Mouse (Mus musculus) neural tube, embryonic 12.5 days (tissue): ENCODE results near the gene Xirp2. TPM values are rescaled to one million over a fixed set of nuclear protein-coding genes. Genes with fewer than 3 reads are reported as not detected.
A peak's percentile ranks its signal among the peaks of the same experiment; 100 is the strongest.

Experiments
- ATAC-seq: fragments of 200-750 bp; cut with Nextera tagmentation; 2 replicates; pipeline ENCODE4 v1.8.0; 2017; ENCODE audit warnings: low read depth, mild to moderate bottlenecking, moderate TSS enrichment, moderate library complexity; ENCODE audit not compliant: low FRiP score
- H3K27ac ChIP-seq: fragments of 300-500 bp; sonication (generic); 2 replicates; pipeline ENCODE4 v1.5.1; 2016
- H3K27me3 ChIP-seq: fragments of 300-500 bp; sonication (generic); replicated peaks from 2 replicates; pipeline ENCODE4 v1.6.1; 2016; ENCODE audit warnings: mild to moderate bottlenecking
- H3K36me3 ChIP-seq: fragments of 300-500 bp; sonication (generic); 2 replicates; pipeline ENCODE4 v1.6.1; 2016; ENCODE audit warnings: mild to moderate bottlenecking
- H3K4me1 ChIP-seq: fragments of 300-500 bp; sonication (generic); 2 replicates; pipeline ENCODE4 v1.6.1; 2016
- H3K4me2 ChIP-seq: fragments of 300-500 bp; sonication (generic); replicated peaks from 2 replicates; pipeline ENCODE4 v1.6.1; 2016; ENCODE audit warnings: mild to moderate bottlenecking
- H3K4me3 ChIP-seq: fragments of 300-500 bp; sonication (generic); 2 replicates; pipeline ENCODE4 v1.5.1; 2016
- H3K9ac ChIP-seq: fragments of 300-500 bp; sonication (generic); 2 replicates; pipeline ENCODE4 v1.6.1; 2016; ENCODE audit warnings: mild to moderate bottlenecking
- H3K9me3 ChIP-seq: fragments of 300-500 bp; sonication (generic); 2 replicates; pipeline ENCODE4 v1.6.1; 2016; ENCODE audit warnings: mild to moderate bottlenecking
- WGBS: fragments of 180-500 bp; shearing (Covaris S2); methylation state at CpG from one replicate; pipeline ENCODE4 v1.1.7; 2016; 5-methylcytosine and 5-hydroxymethylcytosine counted together
- polyA plus RNA-seq: library from polyadenylated mRNA; unstranded; fragments of >200 nt; fragmentation: Nextera tagmentation; extraction: Ambion mirVana; gene quantifications from 2 replicates; pipeline ENCODE4 v1.2.1, GENCODE M21; 2016

Xirp2 gene
- polyA plus RNA-seq, 1 experiment from 2014 or later = not detected

GRCm38 (mm10) chr2:67565480-67566331 lies 119.9 kb downstream of the Xirp2 start, which contains the start of gene B3galt1:
TSS of gene B3galt1 (plus strand) at chr2:67565871.
- Histone ChIP-seq H3K4me2 (peak within 1 kb of the TSS; percentile 92), H3K4me1 (peaks cover 10% of the 10 kb centered on the region; the same call in 1 of the 2 replicates), H3K27me3 (no peaks in the 10 kb centered on the region), H3K4me3 (peak within 1 kb of the TSS; percentile 70), H3K9ac (peak within 1 kb of the TSS; percentile 77), H3K36me3 (no peaks in the 10 kb centered on the region), H3K9me3 (no peaks in the 10 kb centered on the region), H3K27ac (peak within 1 kb of the TSS; percentile 93)
- WGBS = 1% methylated on average over 83 of the region's 83 CpGs
- peak; percentile 98 for ATAC-seq

- Histone ChIP-seq H3K4me2 (peak overlapping the region; percentile 92), H3K9me3 (no peaks in the 10 kb centered on the region), H3K4me3 (peak overlapping the region; percentile 70), H3K27me3 (no peaks in the 10 kb centered on the region), H3K27ac (no peak overlapping the region), H3K36me3 (no peaks in the 10 kb centered on the region), H3K9ac (peak overlapping the region; percentile 77), H3K4me1 (peaks cover 10% of the 10 kb centered on the region; the same call in 1 of the 2 replicates)
- WGBS = 2% methylated on average over 12 of the region's 12 CpGs
- no peak for ATAC-seq
Measured at GRCm38 (mm10) chr2:67566566-67566965, 120.8 kb downstream of the Xirp2 start.

GRCm38 (mm10) chr2:67567141-67567680 lies 121.4 kb downstream of the Xirp2 start:
- Histone ChIP-seq H3K4me2 (peak overlapping the region; percentile 92), H3K9ac (peak overlapping the region; percentile 26; the same call in 1 of the 2 replicates), H3K27ac (no peak overlapping the region), H3K36me3 (no peaks in the 10 kb centered on the region), H3K9me3 (no peaks in the 10 kb centered on the region), H3K27me3 (no peaks in the 10 kb centered on the region), H3K4me1 (peaks cover 10% of the 10 kb centered on the region; the same call in 1 of the 2 replicates), H3K4me3 (peak overlapping the region; percentile 70)
- no peak for ATAC-seq
- WGBS = 10% methylated on average over 8 of the region's 8 CpGs

Other genes starting within 250 kb of the Xirp2 start
- not detected in 2 replicates for gene Gm21830, start 32.3 kb upstream of the Xirp2 start, polyA plus RNA-seq
- not detected in 2 replicates for gene Gm26727, start 12.8 kb upstream of the Xirp2 start, polyA plus RNA-seq
- gene B3galt1, start 119.9 kb downstream of the Xirp2 start, polyA plus RNA-seq = 34.1 and 34.6 TPM in 2 replicates